Mouse (Mus musculus): ENCODE results near the gene Ints4. TPM values are rescaled to one million over a fixed set of nuclear protein-coding genes. Genes with fewer than 3 reads are reported as not detected.

Ints4 gene
- polyA plus RNA-seq, 1 experiment from 2014 or later: 36.4 TPM

- Histone ChIP-seq H3K27me3 (ENCODE audit: insufficient read depth, low read length) (no peaks in the 10 kb centered on the region), H3K4me1 (replicated peaks; ENCODE audit: insufficient read depth, low read length) (no peaks in the 10 kb centered on the region), H3K36me3 (ENCODE audit: insufficient read depth, low read length) (peaks cover 15% of the 10 kb centered on the region; the same call in 1 of the 2 replicates), H3K4me3 (replicated peaks; ENCODE audit: low read depth, low read length) (no peak overlapping the region), H3K4me2 (ENCODE audit: low read length) (no peak overlapping the region), H3K9ac (ENCODE audit: low read depth, low read length) (no peak overlapping the region), H3K9me3 (replicated peaks; ENCODE audit: low read length) (no peaks in the 10 kb centered on the region), H3K27ac (no peak overlapping the region)
- no peak for ATAC-seq (replicated peaks; ENCODE audit: low FRiP score, low read depth)
- 83% methylated on average over 2 of the region's 2 CpGs for WGBS
- no peak for DNase-seq (ENCODE audit: low spot score)
- no peak for TF ChIP-seq CTCF (IDR thresholded peaks at IDR 0.05; ENCODE audit: low read depth)
Measured at GRCm38 (mm10) chr7:97519935-97520334, 39.2 kb downstream of the Ints4 start.

- ATAC-seq (replicated peaks; ENCODE audit: low FRiP score, low read depth): no peak
- Histone ChIP-seq H3K27me3 (ENCODE audit: insufficient read depth, low read length) (no peaks in the 10 kb centered on the region), H3K4me3 (replicated peaks; ENCODE audit: low read depth, low read length) (no peak overlapping the region), H3K27ac (no peak overlapping the region), H3K36me3 (ENCODE audit: insufficient read depth, low read length) (peaks cover 58% of the 10 kb centered on the region), H3K4me1 (replicated peaks; ENCODE audit: insufficient read depth, low read length) (no peaks in the 10 kb centered on the region), H3K9ac (ENCODE audit: low read depth, low read length) (no peak overlapping the region), H3K9me3 (replicated peaks; ENCODE audit: low read length) (no peaks in the 10 kb centered on the region), H3K4me2 (ENCODE audit: low read length) (no peak overlapping the region)
- no peak for TF ChIP-seq CTCF (IDR thresholded peaks at IDR 0.05; ENCODE audit: low read depth)
- whole genome bisulfite sequencing: 93% methylated on average over 5 of the region's 5 CpGs
- no peak for DNase-seq (ENCODE audit: low spot score)
Measured at GRCm38 (mm10) chr7:97535531-97535930, 54.8 kb downstream of the Ints4 start.

GRCm38 (mm10) chr7:97536571-97536970 is 55.8 kb downstream of the Ints4 start:
- H3K4me2 ChIP-seq (ENCODE audit: low read length): no peak overlapping the region
- no peak overlapping the region for H3K9ac ChIP-seq (ENCODE audit: low read depth, low read length)
- no peaks in the 10 kb centered on the region for H3K4me1 ChIP-seq (replicated peaks; ENCODE audit: insufficient read depth, low read length)
- no peak for TF ChIP-seq CTCF (IDR thresholded peaks at IDR 0.05; ENCODE audit: low read depth)
- no peak for DNase-seq (ENCODE audit: low spot score)
- no peak overlapping the region for H3K4me3 ChIP-seq (replicated peaks; ENCODE audit: low read depth, low read length)
- H3K36me3 ChIP-seq (ENCODE audit: insufficient read depth, low read length): peaks cover 57% of the 10 kb centered on the region
- ATAC-seq (replicated peaks; ENCODE audit: low FRiP score, low read depth): no peak
- H3K27ac ChIP-seq: no peak overlapping the region
- 92% methylated on average over 5 of the region's 5 CpGs for WGBS
- H3K27me3 ChIP-seq (ENCODE audit: insufficient read depth, low read length): no peaks in the 10 kb centered on the region
- H3K9me3 ChIP-seq (replicated peaks; ENCODE audit: low read length): no peaks in the 10 kb centered on the region

GRCm38 (mm10) chr7:97546462-97546861 is 65.7 kb downstream of the Ints4 start:
- ATAC-seq (replicated peaks; ENCODE audit: low FRiP score, low read depth) (no peak), DNase-seq (ENCODE audit: low spot score) (no peak)
- no peak overlapping the region for H3K9ac ChIP-seq (ENCODE audit: low read depth, low read length)
- TF ChIP-seq CTCF (IDR thresholded peaks at IDR 0.05; ENCODE audit: low read depth): no peak
- WGBS: 97% methylated on average over 2 of the region's 2 CpGs
- H3K4me1 ChIP-seq (replicated peaks; ENCODE audit: insufficient read depth, low read length): no peaks in the 10 kb centered on the region
- H3K9me3 ChIP-seq (replicated peaks; ENCODE audit: low read length): no peaks in the 10 kb centered on the region
- peaks cover 7% of the 10 kb centered on the region; the same call in 1 of the 2 replicates for H3K36me3 ChIP-seq (ENCODE audit: insufficient read depth, low read length)
- no peak overlapping the region for H3K27ac ChIP-seq
- H3K4me2 ChIP-seq (ENCODE audit: low read length): no peak overlapping the region
- no peaks in the 10 kb centered on the region for H3K27me3 ChIP-seq (ENCODE audit: insufficient read depth, low read length)
- H3K4me3 ChIP-seq (replicated peaks; ENCODE audit: low read depth, low read length): no peak overlapping the region

- Histone ChIP-seq H3K9ac (ENCODE audit: low read depth, low read length) (no peak overlapping the region), H3K27ac (no peak overlapping the region), H3K4me2 (ENCODE audit: low read length) (no peak overlapping the region), H3K27me3 (ENCODE audit: insufficient read depth, low read length) (no peaks in the 10 kb centered on the region), H3K36me3 (ENCODE audit: insufficient read depth, low read length) (no peaks in the 10 kb centered on the region), H3K4me3 (replicated peaks; ENCODE audit: low read depth, low read length) (no peak overlapping the region), H3K9me3 (replicated peaks; ENCODE audit: low read length) (no peaks in the 10 kb centered on the region), H3K4me1 (replicated peaks; ENCODE audit: insufficient read depth, low read length) (no peaks in the 10 kb centered on the region)
- ATAC-seq (replicated peaks; ENCODE audit: low FRiP score, low read depth) (no peak), DNase-seq (ENCODE audit: low spot score) (no peak)
- 93% methylated on average over 10 of the region's 10 CpGs for WGBS
- TF ChIP-seq CTCF (IDR thresholded peaks at IDR 0.05; ENCODE audit: low read depth): no peak
Measured at GRCm38 (mm10) chr7:97549301-97549700, 68.5 kb downstream of the Ints4 start.

GRCm38 (mm10) chr7:97550673-97551072 is 69.9 kb downstream of the Ints4 start:
- H3K4me1 ChIP-seq (replicated peaks; ENCODE audit: insufficient read depth, low read length): no peaks in the 10 kb centered on the region
- TF ChIP-seq CTCF (IDR thresholded peaks at IDR 0.05; ENCODE audit: low read depth): no peak
- no peak for DNase-seq (ENCODE audit: low spot score)
- no peaks in the 10 kb centered on the region for H3K36me3 ChIP-seq (ENCODE audit: insufficient read depth, low read length)
- no peaks in the 10 kb centered on the region for H3K9me3 ChIP-seq (replicated peaks; ENCODE audit: low read length)
- 86% methylated on average over 9 of the region's 9 CpGs for WGBS
- H3K9ac ChIP-seq (ENCODE audit: low read depth, low read length): no peak overlapping the region
- no peak overlapping the region for H3K27ac ChIP-seq
- H3K4me2 ChIP-seq (ENCODE audit: low read length): no peak overlapping the region
- H3K27me3 ChIP-seq (ENCODE audit: insufficient read depth, low read length): no peaks in the 10 kb centered on the region
- no peak overlapping the region for H3K4me3 ChIP-seq (replicated peaks; ENCODE audit: low read depth, low read length)
- ATAC-seq (replicated peaks; ENCODE audit: low FRiP score, low read depth): no peak

- Histone ChIP-seq H3K4me1 (replicated peaks; ENCODE audit: insufficient read depth, low read length) (no peaks in the 10 kb centered on the region), H3K9ac (ENCODE audit: low read depth, low read length) (no peak overlapping the region), H3K4me2 (ENCODE audit: low read length) (no peak overlapping the region), H3K36me3 (ENCODE audit: insufficient read depth, low read length) (no peaks in the 10 kb centered on the region), H3K9me3 (replicated peaks; ENCODE audit: low read length) (no peaks in the 10 kb centered on the region), H3K27me3 (ENCODE audit: insufficient read depth, low read length) (no peaks in the 10 kb centered on the region), H3K27ac (no peak overlapping the region), H3K4me3 (replicated peaks; ENCODE audit: low read depth, low read length) (no peak overlapping the region)
- no peak for ATAC-seq (replicated peaks; ENCODE audit: low FRiP score, low read depth)
- no peak for TF ChIP-seq CTCF (IDR thresholded peaks at IDR 0.05; ENCODE audit: low read depth)
- DNase-seq (ENCODE audit: low spot score): no peak
- 72% methylated on average over 2 of the region's 2 CpGs for WGBS
Measured at GRCm38 (mm10) chr7:97563576-97563975, 82.8 kb downstream of the Ints4 start.
